Mouse (Mus musculus): ENCODE measurements around the gene Rnf220. TPM values are rescaled to one million over a fixed set of nuclear protein-coding genes. Genes with fewer than 3 reads are reported as not detected.

Rnf220 gene
- polyA plus RNA-seq (2014; fragmentation: Illumina TruSeq; extraction: RNeasy Lipid Tissue Mini Kit (QIAGEN cat#74804); ENCODE audit: low read depth, low replicate concordance), result 11.5 TPM

GRCm38 (mm10) chr4:117496482-117497165, at the start of gene Rnf220:
Rnf220 (minus strand) TSS chr4:117497052.

GRCm38 (mm10) chr4:117251801-117252316, 245.0 kb downstream of the Rnf220 start, which contains the start of the genes Tmem53 and Armh1:
Tmem53 (plus strand) TSS chr4:117251951.
Armh1 (minus strand) TSS chr4:117252125.

Other genes starting within 250 kb of the Rnf220 start
- 16.2 TPM for gene Tmem53, start 245.1 kb downstream of the Rnf220 start, polyA plus RNA-seq (2014; fragmentation: Illumina TruSeq; extraction: RNeasy Lipid Tissue Mini Kit (QIAGEN cat#74804); ENCODE audit: low read depth, low replicate concordance)
- gene Armh1, start 244.9 kb downstream of the Rnf220 start, polyA plus RNA-seq (2014; fragmentation: Illumina TruSeq; extraction: RNeasy Lipid Tissue Mini Kit (QIAGEN cat#74804); ENCODE audit: low read depth, low replicate concordance), result 66.7 TPM
- gene Eri3, start 53.3 kb upstream of the Rnf220 start, polyA plus RNA-seq (2014; fragmentation: Illumina TruSeq; extraction: RNeasy Lipid Tissue Mini Kit (QIAGEN cat#74804); ENCODE audit: low read depth, low replicate concordance), result 27.3 TPM
- 3.0 TPM for gene Dmap1, start 185.2 kb upstream of the Rnf220 start, polyA plus RNA-seq (2014; fragmentation: Illumina TruSeq; extraction: RNeasy Lipid Tissue Mini Kit (QIAGEN cat#74804); ENCODE audit: low read depth, low replicate concordance)
- gene Gm12845, start 227.4 kb upstream of the Rnf220 start, polyA plus RNA-seq (2014; fragmentation: Illumina TruSeq; extraction: RNeasy Lipid Tissue Mini Kit (QIAGEN cat#74804); ENCODE audit: low read depth, low replicate concordance), result not detected